Mouse (Mus musculus): ENCODE measurements around the gene Obp1a.

The Obp1a gene

GRCm38 (mm10) chrX:78091274-78091673, at the start of gene Obp1a:
TSS of gene Obp1a (minus strand) at chrX:78091374.
- DNase-seq (ENCODE audit: low read depth) = no peak

- no peak for DNase-seq (ENCODE audit: low read depth)
Observed at GRCm38 (mm10) chrX:78125167-78125566, 34.0 kb upstream of the Obp1a start, which contains the start of gene Gm5938. TSS of gene Gm5938 (plus strand) at chrX:78125467.

All from induced T-regulatory cell, adult 2 months (primary cell).